Mouse (Mus musculus): ENCODE measurements at regions not wholly inside any gene's neighbourhood (a gene's known extent, or its start where the extent isn't known, plus 50 kb on each side); places are given as distances from the start of the nearest gene placed in this dataset.
"Not testable (repeated sequence)": the region's sequence is repeated elsewhere in the genome, so short reads cannot be mapped to it uniquely, and the experiment has no call there.

DNA sequence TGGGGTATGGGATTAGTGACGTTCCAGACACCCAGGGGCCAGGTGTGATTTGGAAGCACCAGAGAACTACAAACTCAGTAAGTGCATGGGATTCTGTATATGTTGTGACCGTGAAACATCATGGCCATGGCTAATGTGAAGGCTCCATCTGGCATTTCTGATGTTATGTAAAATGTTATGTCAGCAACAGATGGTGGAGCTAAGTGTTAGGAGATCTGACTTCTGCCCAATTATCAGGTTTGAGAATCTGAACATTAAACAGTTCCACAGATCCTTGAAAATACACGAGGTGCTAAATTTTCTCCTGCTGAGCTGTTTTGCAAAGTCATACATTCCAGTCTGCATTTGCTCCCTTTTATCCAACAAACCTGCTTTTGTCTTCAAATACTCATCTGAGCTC is 223.6 kb upstream of the Egfl6 start:
- peak; percentile 58; the same call in 1 of the 2 replicates for ATAC-seq (ENCODE audit: low FRiP score)
- Histone ChIP-seq H3K27me3 (peaks cover 28% of the 10 kb centered on the region), H3K27ac (no peak overlapping the region), H3K4me2 (no peak overlapping the region), H3K4me1 (peaks cover 5% of the 10 kb centered on the region; the same call in 1 of the 2 replicates), H3K9ac (no peak overlapping the region), H3K9me3 (no peaks in the 10 kb centered on the region), H3K36me3 (replicated peaks) (no peaks in the 10 kb centered on the region), H3K4me3 (replicated peaks) (no peak overlapping the region)
- 65% methylated on average over 3 of the region's 3 CpGs for WGBS

- Histone ChIP-seq H3K4me3 (replicated peaks) (no peak overlapping the region), H3K27me3 (peaks cover 34% of the 10 kb centered on the region), H3K9ac (no peak overlapping the region), H3K4me1 (peaks cover 8% of the 10 kb centered on the region; the same call in 1 of the 2 replicates), H3K4me2 (no peak overlapping the region), H3K36me3 (replicated peaks) (no peaks in the 10 kb centered on the region), H3K27ac (no peak overlapping the region), H3K9me3 (no peaks in the 10 kb centered on the region)
- WGBS: 84% methylated on average over 5 of the region's 5 CpGs
- no peak for ATAC-seq (ENCODE audit: low FRiP score)
Observed at GRCm38 (mm10) chrX:166808207-166808606, 222.7 kb upstream of the Egfl6 start.

DNA sequence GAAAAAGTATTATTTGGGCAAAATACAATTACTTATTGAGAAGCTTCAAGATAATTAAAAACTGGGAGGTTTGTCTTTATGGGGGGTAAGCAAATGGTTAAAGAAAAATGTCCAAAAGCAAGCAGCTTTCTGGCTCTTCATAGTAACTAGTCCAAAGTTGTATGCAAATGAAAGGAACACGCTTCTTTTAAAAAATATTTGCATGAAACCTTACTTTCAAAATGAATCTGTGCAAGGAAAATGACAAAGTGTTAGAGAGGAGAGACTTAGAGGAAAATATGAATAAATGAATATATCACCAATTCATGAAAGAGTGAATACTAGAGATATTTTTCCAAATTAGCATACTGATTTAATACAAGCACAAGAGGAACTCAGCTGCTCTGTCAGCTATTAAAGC is 220.4 kb upstream of the Egfl6 start:
- no peak for ATAC-seq (ENCODE audit: low FRiP score)
- Histone ChIP-seq H3K4me3 (replicated peaks) (no peak overlapping the region), H3K27ac (no peak overlapping the region), H3K9me3 (no peaks in the 10 kb centered on the region), H3K4me2 (no peak overlapping the region), H3K36me3 (replicated peaks) (no peaks in the 10 kb centered on the region), H3K9ac (no peak overlapping the region), H3K4me1 (peaks cover 10% of the 10 kb centered on the region; the same call in 1 of the 2 replicates), H3K27me3 (peaks cover 47% of the 10 kb centered on the region)
- WGBS: 54% methylated on average over 1 of the region's 1 CpGs

DNA sequence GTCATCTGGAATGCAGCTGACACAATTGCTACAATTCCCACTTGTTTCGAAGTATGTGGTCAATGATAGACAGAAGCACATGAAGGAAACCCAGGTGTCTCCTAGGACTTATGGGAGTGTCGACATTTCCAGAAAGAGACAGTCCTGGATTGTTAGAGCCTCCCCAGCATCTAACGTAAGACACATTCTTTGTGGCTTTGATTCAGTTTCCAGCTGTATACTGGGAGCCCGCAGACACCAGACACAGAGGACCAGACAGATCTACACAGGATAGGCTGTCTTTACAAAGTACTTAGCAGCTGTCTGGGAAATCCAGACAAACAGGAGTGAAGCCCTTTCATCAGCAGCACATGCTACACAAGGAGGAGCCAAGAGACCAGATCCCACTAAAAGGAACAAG is 220.0 kb upstream of the Egfl6 start:
- Histone ChIP-seq H3K36me3 (replicated peaks) (no peaks in the 10 kb centered on the region), H3K4me3 (replicated peaks) (no peak overlapping the region), H3K27ac (peak overlapping the region; percentile 69), H3K27me3 (peaks cover 44% of the 10 kb centered on the region), H3K4me2 (no peak overlapping the region), H3K4me1 (peaks cover 10% of the 10 kb centered on the region; the same call in 1 of the 2 replicates), H3K9ac (no peak overlapping the region), H3K9me3 (no peaks in the 10 kb centered on the region)
- WGBS: 30% methylated on average over 4 of the region's 4 CpGs
- peak; percentile 49; the same call in 1 of the 2 replicates for ATAC-seq (ENCODE audit: low FRiP score)

GRCm38 (mm10) chrX:166803246-166803645 is 217.7 kb upstream of the Egfl6 start:
- H3K27ac ChIP-seq: peak overlapping the region; percentile 68
- H3K36me3 ChIP-seq (replicated peaks): no peaks in the 10 kb centered on the region
- H3K9me3 ChIP-seq: no peaks in the 10 kb centered on the region
- H3K4me3 ChIP-seq (replicated peaks): no peak overlapping the region
- ATAC-seq (ENCODE audit: low FRiP score): peak; percentile 88
- peaks cover 37% of the 10 kb centered on the region for H3K27me3 ChIP-seq
- no peak overlapping the region for H3K9ac ChIP-seq
- no peak overlapping the region for H3K4me2 ChIP-seq
- H3K4me1 ChIP-seq: peaks cover 10% of the 10 kb centered on the region; the same call in 1 of the 2 replicates
- WGBS: 16% methylated on average over 6 of the region's 6 CpGs

GRCm38 (mm10) chrX:166801017-166801416 is 215.5 kb upstream of the Egfl6 start:
- Histone ChIP-seq H3K9me3 (no peaks in the 10 kb centered on the region), H3K4me2 (no peak overlapping the region), H3K36me3 (replicated peaks) (no peaks in the 10 kb centered on the region), H3K4me3 (replicated peaks) (no peak overlapping the region), H3K27ac (no peak overlapping the region), H3K27me3 (peaks cover 44% of the 10 kb centered on the region), H3K9ac (no peak overlapping the region), H3K4me1 (peaks cover 6% of the 10 kb centered on the region; the same call in 1 of the 2 replicates)
- no peak for ATAC-seq (ENCODE audit: low FRiP score)
- 52% methylated on average over 2 of the region's 2 CpGs for WGBS

DNA sequence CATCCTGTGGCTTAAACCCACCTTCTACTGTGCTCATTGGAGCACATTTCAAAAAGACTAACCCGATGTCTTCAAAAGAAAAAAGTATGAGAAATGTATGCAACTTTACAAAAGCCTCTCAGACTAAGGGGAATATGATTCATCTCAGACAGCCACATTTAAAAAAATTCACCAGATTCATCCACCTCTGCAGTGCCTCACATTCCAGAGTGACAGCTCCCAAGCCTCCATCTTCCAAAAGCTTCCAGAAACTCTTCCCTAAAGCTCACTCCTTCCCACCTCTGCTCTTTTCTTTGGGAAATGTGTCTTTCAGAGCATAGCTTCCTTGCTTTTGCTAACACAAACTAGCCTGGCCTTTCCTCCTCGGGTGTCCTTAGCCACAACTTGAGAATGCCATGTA is 210.1 kb upstream of the Egfl6 start:
- Histone ChIP-seq H3K4me2 (no peak overlapping the region), H3K9me3 (no peaks in the 10 kb centered on the region), H3K4me1 (no peaks in the 10 kb centered on the region), H3K36me3 (replicated peaks) (no peaks in the 10 kb centered on the region), H3K4me3 (replicated peaks) (no peak overlapping the region), H3K27me3 (peaks cover 41% of the 10 kb centered on the region), H3K9ac (no peak overlapping the region), H3K27ac (no peak overlapping the region)
- no peak for ATAC-seq (ENCODE audit: low FRiP score)
- 84% methylated on average over 2 of the region's 2 CpGs for WGBS

DNA sequence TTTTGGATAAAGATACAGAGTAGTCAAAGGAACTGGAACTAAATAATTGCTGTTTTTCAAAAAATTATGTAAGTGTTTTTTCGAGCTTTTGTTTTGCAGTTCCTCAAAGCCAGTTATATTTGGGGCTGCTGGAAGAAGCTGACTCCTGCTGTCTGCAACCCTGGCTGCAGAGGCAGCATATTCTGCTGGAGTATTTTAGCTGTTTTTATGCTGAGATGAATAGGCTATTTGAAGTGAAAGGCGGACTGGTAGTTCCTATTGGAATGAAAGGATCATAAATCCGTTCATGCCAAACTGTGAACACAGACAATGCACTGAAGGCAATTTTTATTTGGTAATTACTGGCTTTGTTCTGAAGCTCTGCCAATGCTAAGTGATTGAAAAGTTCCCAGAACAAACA is 203.5 kb upstream of the Egfl6 start:
- Histone ChIP-seq H3K4me1 (no peaks in the 10 kb centered on the region), H3K9me3 (no peaks in the 10 kb centered on the region), H3K27me3 (peaks cover 42% of the 10 kb centered on the region), H3K4me2 (no peak overlapping the region), H3K36me3 (replicated peaks) (no peaks in the 10 kb centered on the region), H3K4me3 (replicated peaks) (no peak overlapping the region), H3K27ac (no peak overlapping the region), H3K9ac (no peak overlapping the region)
- 29% methylated on average over 3 of the region's 3 CpGs for WGBS
- ATAC-seq (ENCODE audit: low FRiP score): no peak

DNA sequence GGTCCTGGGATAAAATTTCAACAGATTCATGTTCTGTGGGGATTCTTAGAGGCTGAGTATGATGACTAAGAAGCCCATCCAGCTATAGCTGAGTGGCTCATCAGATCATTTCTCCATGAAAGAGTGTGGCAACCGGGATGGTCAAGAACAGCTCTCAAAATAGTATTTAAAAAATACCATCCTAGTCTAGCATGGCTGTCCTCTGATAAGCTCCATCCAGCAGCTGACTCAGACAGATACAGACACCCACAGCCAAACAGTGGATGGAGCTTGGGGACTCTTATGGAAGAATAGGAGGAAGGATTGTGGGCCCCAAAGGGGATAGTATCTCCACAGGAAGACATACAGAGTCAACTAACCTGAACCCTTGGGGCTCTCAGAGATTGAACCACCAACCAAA is 201.6 kb upstream of the Egfl6 start:
- WGBS: 100% methylated on average over 1 of the region's 1 CpGs
- H3K36me3 ChIP-seq (replicated peaks); H3K9ac ChIP-seq; H3K9me3 ChIP-seq; H3K4me1 ChIP-seq; H3K27ac ChIP-seq; H3K4me2 ChIP-seq; ATAC-seq (ENCODE audit: low FRiP score); H3K4me3 ChIP-seq (replicated peaks): not testable (repeated sequence)
- H3K27me3 ChIP-seq: peaks cover 32% of the 10 kb centered on the region

DNA sequence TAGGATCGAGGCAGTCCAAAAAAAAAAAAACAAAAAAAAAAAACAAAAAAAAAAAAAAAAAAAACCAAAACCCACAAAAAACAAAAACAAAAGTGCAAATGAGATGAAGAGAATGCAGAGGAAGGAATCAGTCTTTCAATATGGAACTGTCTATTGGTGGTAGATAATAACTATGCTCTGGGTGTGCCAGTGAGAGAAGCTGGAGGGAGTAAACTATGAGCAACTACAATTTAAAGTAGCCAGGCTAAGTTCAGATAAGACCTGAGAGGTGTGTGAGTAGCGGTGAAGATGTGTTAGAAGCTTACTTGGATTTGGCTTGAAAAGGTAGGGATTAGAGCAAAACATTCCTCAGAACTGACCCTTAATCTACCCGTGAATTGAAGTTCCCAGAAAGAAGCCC is 200.1 kb upstream of the Egfl6 start:
- Histone ChIP-seq H3K4me1 (no peaks in the 10 kb centered on the region), H3K36me3 (replicated peaks) (no peaks in the 10 kb centered on the region), H3K9ac (no peak overlapping the region), H3K4me3 (replicated peaks) (no peak overlapping the region), H3K27ac (no peak overlapping the region), H3K27me3 (peaks cover 28% of the 10 kb centered on the region), H3K9me3 (no peaks in the 10 kb centered on the region), H3K4me2 (no peak overlapping the region)
- WGBS: 80% methylated on average over 3 of the region's 3 CpGs
- ATAC-seq (ENCODE audit: low FRiP score): no peak

GRCm38 (mm10) chrX:166783377-166783776 is 197.9 kb upstream of the Egfl6 start:
- WGBS: 81% methylated on average over 2 of the region's 2 CpGs
- Histone ChIP-seq H3K36me3 (replicated peaks) (no peaks in the 10 kb centered on the region), H3K9ac (no peak overlapping the region), H3K4me3 (replicated peaks) (no peak overlapping the region), H3K4me1 (no peaks in the 10 kb centered on the region), H3K4me2 (no peak overlapping the region), H3K27me3 (peaks cover 36% of the 10 kb centered on the region), H3K27ac (no peak overlapping the region), H3K9me3 (no peaks in the 10 kb centered on the region)
- no peak for ATAC-seq (ENCODE audit: low FRiP score)

DNA sequence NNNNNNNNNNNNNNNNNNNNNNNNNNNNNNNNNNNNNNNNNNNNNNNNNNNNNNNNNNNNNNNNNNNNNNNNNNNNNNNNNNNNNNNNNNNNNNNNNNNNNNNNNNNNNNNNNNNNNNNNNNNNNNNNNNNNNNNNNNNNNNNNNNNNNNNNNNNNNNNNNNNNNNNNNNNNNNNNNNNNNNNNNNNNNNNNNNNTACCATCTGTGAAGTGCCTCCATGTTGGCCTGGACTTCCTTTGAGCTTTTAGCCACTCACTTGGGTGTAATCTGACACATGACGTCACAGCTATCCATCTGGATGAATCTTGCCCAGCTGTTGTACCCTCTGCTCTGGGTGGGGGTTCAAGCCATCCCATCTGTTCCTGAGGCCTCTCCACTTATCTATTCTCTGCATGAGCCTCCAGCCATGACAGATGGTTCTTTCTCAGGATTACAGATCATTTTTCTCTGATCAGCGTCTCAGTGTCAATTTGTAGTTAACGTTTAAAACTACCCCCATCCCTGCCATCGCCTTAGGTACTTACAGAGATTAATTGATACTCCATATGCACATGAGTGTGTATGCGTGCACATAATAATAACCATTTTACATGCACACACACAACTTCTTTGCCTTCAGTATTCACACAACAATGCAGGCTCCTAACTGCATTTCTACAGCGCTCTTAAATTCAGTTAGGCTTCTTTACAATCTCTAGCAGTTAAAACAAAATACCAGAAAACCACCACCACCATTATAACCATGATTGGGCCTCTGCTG is 194.0 kb upstream of the Egfl6 start:
- Histone ChIP-seq H3K9ac (no peak overlapping the region), H3K27ac (no peak overlapping the region; the same call in 1 of the 2 replicates), H3K27me3 (peaks cover 37% of the 10 kb centered on the region), H3K4me3 (replicated peaks) (no peak overlapping the region), H3K9me3 (no peaks in the 10 kb centered on the region), H3K4me2 (no peak overlapping the region), H3K4me1 (no peaks in the 10 kb centered on the region), H3K36me3 (replicated peaks) (no peaks in the 10 kb centered on the region)
- 75% methylated on average over 6 of the region's 6 CpGs for WGBS
- peak; percentile 69; the same call in 1 of the 2 replicates for ATAC-seq (ENCODE audit: low FRiP score)

GRCm38 (mm10) chrX:166773408-166773854 is 187.9 kb upstream of the Egfl6 start:
- 19% methylated on average over 6 of the region's 6 CpGs for WGBS
- H3K9ac ChIP-seq: no peak overlapping the region
- peaks cover 42% of the 10 kb centered on the region for H3K27me3 ChIP-seq
- no peak overlapping the region for H3K4me2 ChIP-seq
- ATAC-seq (ENCODE audit: low FRiP score): 0 out of 2 replicates have a peak, but pooled peaks have one; percentile 33
- H3K27ac ChIP-seq: no peak overlapping the region
- no peaks in the 10 kb centered on the region for H3K9me3 ChIP-seq
- H3K4me3 ChIP-seq (replicated peaks): no peak overlapping the region
- H3K4me1 ChIP-seq: peaks cover 5% of the 10 kb centered on the region
- H3K36me3 ChIP-seq (replicated peaks): no peaks in the 10 kb centered on the region

All from forebrain, embryonic 12.5 days (tissue).